Mouse (Mus musculus) G1E (cell line): ENCODE measurements around the gene Zwilch. TPM values are rescaled to one million over a fixed set of nuclear protein-coding genes. Genes with fewer than 3 reads are reported as not detected.
"Not testable (repeated sequence)": the region's sequence is repeated elsewhere in the genome, so short reads cannot be mapped to it uniquely, and the experiment has no call there.

Experiments used
- ATAC-seq: 2 replicates; pipeline ENCODE4 v1.8.0; 2016; ENCODE audit warnings: mild to moderate bottlenecking; ENCODE audit not compliant: insufficient number of reproducible peaks, poor library complexity, low FRiP score, severe bottlenecking; ENCODE audit errors: extremely low read depth
- DNase-seq: peaks from one replicate; pipeline ENCODE4 v3.0.0; 2012; ENCODE audit warnings: low spot score
- H3K27me3 ChIP-seq: 2 replicates; pipeline ENCODE4 v1.6.1; 2012; ENCODE audit warnings: mild to moderate bottlenecking, low read length, inconsistent platforms; ENCODE audit not compliant: insufficient read depth
- H3K36me3 ChIP-seq: replicated peaks from 2 replicates; pipeline ENCODE3; 2012; ENCODE audit warnings: mild to moderate bottlenecking, inconsistent platforms
- H3K4me1 ChIP-seq: 2 replicates; pipeline ENCODE4 v1.6.1; 2012; ENCODE audit warnings: low read depth, low read length, inconsistent platforms, mixed read lengths; ENCODE audit not compliant: insufficient read depth
- H3K4me3 ChIP-seq: 2 replicates; pipeline ENCODE4 v1.5.1; 2012; ENCODE audit warnings: low read depth, mild to moderate bottlenecking, inconsistent platforms, low read length, moderate library complexity, mixed read lengths
- H3K9me3 ChIP-seq: replicated peaks from 2 replicates; pipeline ENCODE4 v1.6.1; 2012; ENCODE audit warnings: inconsistent platforms
- CTCF ChIP-seq: IDR thresholded peaks from 2 replicates; pipeline ENCODE4 v1.5.1; 2012; ENCODE audit warnings: low read depth, low read length, inconsistent platforms, mixed read lengths
- GATA1 ChIP-seq: IDR thresholded peaks from 2 replicates; pipeline ENCODE4 v1.6.1; 2012; ENCODE audit warnings: borderline replicate concordance, low read length, inconsistent platforms, mixed read lengths
- GATA2 ChIP-seq: IDR thresholded peaks from 2 replicates; pipeline ENCODE4 v1.6.1; 2012; ENCODE audit warnings: low read depth, low read length, inconsistent platforms, borderline replicate concordance
- POLR2AphosphoS5 ChIP-seq: IDR thresholded peaks from 2 replicates; pipeline ENCODE4 v1.6.1; 2012; ENCODE audit warnings: low read depth, low read length, inconsistent platforms; ENCODE audit not compliant: insufficient replicate concordance
- TAL1 ChIP-seq: conservative IDR thresholded peaks from 2 replicates; pipeline ENCODE4 v1.6.1; 2012; ENCODE audit warnings: low read depth, low read length, inconsistent platforms, mixed read lengths
- polyA plus RNA-seq: library from polyadenylated mRNA; stranded (reverse); fragments of >175 nt; gene quantifications from 2 replicates; pipeline ENCODE4 v1.2.3, GENCODE M21; 2012
- total RNA-seq, 2 experiments: library from RNA; stranded (forward) in 1 of 2; stranded (reverse) in 1 of 2; fragments of 200-1000 nt in 1 of 2; fragments of >200 nt in 1 of 2; fragmentation: Nextera tagmentation in 1 of 2; gene quantifications; 2 replicates each; pipeline ENCODE4 v1.2.3; 2014 to 2017

Gene Zwilch
- total and polyA plus RNA-seq, 3 experiments: 14.2 to 189 (median 163) TPM

DNA sequence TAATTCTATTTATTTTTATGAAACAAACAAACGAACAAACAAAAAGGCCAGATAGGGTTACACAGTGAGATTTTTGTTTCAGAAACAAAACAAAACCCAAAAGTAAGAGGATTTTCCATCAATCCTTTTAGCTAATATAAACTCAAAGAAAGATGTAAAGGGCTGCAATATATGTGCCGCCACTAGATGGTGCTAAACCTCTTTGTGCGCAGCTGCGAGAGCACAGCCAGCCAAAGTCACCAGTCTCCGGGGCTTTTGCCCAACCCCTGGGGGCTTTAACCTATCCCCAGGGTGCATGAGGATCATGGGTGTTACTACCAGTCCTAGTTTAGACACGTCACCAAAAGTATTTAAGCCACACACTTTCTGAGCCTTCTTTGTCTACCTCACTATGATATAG is 34.0 kb downstream of the Zwilch start:
- not testable (repeated sequence) for H3K4me3 ChIP-seq, DNase-seq, H3K9me3 ChIP-seq, H3K4me1 ChIP-seq, H3K27me3 ChIP-seq, ATAC-seq
- H3K36me3 ChIP-seq: peaks cover 79% of the 10 kb centered on the region
- peak; percentile 48 for TF ChIP-seq CTCF

DNA sequence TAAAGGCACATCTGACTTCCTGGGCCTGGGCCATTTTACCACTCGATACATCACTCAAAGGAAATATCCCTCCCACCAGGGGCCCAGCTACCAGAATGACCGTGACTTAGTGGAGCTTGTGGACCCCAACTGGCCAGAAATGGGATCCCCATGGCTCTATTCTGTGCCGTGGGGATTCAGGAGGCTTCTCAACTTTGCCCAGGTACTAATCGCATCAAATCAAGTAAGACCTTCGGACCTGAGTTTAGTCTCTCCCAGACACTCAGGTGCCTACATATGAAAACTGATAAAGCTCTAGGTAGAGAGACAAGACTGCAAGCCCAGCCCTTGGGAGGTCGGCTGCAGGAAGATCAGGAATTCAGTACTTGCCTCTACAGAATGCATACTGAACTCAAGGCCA is 41.3 kb downstream of the Zwilch start:
- Histone ChIP-seq H3K27me3 (peaks cover 7% of the 10 kb centered on the region), H3K4me1 (no peaks in the 10 kb centered on the region), H3K36me3 (peaks cover 14% of the 10 kb centered on the region), H3K9me3 (no peaks in the 10 kb centered on the region; the same call in 1 of the 2 replicates), H3K4me3 (no peak overlapping the region)
- TF ChIP-seq POLR2AphosphoS5: no peak
- TF ChIP-seq GATA1: no peak
- no peak for TF ChIP-seq CTCF
- no peak for TF ChIP-seq GATA2
- no peak for TF ChIP-seq TAL1
- DNase-seq (no peak), ATAC-seq (no peak)

DNA sequence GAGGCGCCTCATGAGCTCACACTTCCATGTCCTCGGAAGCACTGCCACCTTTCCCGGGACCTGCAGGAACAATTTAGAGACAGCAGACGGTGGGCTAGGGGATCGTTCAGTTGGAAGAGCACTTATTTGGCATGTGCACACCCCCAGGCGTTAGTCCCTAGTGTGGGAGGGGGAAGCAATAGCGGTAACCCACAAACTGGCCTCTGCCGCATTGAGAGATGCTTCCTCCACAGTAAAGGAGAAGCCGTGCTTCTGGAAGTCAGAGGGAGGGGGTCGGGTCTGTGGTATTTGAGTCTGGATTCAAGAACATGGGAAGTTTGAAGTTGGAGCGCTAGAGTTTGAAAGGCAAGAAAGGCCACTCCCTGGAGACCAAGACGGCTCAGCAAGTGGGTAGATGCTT is 46.8 kb downstream of the Zwilch start:
- Histone ChIP-seq H3K27me3 (peaks cover 50% of the 10 kb centered on the region), H3K4me3 (no peak overlapping the region), H3K9me3 (no peaks in the 10 kb centered on the region; the same call in 1 of the 2 replicates), H3K36me3 (no peaks in the 10 kb centered on the region), H3K4me1 (0 out of 2 replicates have a peak, but pooled peaks cover under 1% of the 10 kb centered on the region)
- ATAC-seq: no peak
- TF ChIP-seq CTCF (no peak), GATA2 (no peak), TAL1 (no peak), POLR2AphosphoS5 (no peak), GATA1 (no peak)
- DNase-seq: no peak

DNA sequence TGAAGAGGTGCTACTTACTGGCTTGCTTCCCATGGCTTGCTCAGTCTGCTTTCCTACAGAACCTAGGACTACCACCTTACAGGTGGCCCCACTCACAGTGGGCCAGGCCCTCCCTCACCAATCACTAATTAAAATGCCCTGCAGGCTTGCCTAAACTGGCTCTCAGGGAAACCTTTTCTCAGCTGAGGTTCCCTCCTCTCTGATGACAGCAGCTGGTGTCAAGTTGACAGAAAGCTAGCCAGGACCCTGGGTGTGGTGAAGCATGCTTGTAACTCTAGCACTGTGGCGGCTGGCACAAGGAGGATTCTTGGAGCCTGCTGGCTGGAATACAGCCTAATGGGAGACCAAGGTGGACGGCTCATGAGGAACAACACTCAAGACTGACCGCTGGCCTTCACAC is 47.6 kb downstream of the Zwilch start:
- H3K4me1 ChIP-seq: peaks cover 5% of the 10 kb centered on the region
- H3K36me3 ChIP-seq: no peaks in the 10 kb centered on the region
- no peak for TF ChIP-seq TAL1
- no peak for TF ChIP-seq CTCF
- TF ChIP-seq GATA2: no peak
- no peak for TF ChIP-seq POLR2AphosphoS5
- TF ChIP-seq GATA1: no peak

DNA sequence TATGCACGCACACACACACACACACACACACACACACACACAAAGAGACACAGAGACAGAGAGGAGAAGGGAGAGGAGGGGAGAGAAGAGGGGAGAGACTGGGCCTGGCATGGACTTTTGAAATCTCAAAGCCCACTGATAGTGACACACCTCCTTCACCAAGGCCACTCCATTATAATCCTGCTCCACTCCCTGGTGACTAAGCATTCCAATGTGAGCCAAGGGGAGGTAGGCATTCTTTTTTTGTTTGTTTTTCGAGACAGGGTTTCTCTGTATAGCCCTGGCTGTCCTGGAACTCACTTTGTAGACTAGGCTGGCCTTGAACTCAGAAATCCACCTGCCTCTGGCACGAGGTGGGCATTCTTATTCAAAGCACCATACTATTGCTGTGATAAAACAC is 48.1 kb downstream of the Zwilch start:
- DNase-seq, H3K9me3 ChIP-seq, ATAC-seq, H3K36me3 ChIP-seq, H3K4me3 ChIP-seq, H3K4me1 ChIP-seq: not testable (repeated sequence)
- H3K27me3 ChIP-seq: peaks cover 48% of the 10 kb centered on the region

More for the DNA sequence above, 47.6 kb downstream of the Zwilch start:
- ATAC-seq (no peak), DNase-seq (no peak)
- Histone ChIP-seq H3K27me3 (peaks cover 50% of the 10 kb centered on the region), H3K9me3 (no peaks in the 10 kb centered on the region; the same call in 1 of the 2 replicates), H3K4me3 (no peak overlapping the region)

DNA sequence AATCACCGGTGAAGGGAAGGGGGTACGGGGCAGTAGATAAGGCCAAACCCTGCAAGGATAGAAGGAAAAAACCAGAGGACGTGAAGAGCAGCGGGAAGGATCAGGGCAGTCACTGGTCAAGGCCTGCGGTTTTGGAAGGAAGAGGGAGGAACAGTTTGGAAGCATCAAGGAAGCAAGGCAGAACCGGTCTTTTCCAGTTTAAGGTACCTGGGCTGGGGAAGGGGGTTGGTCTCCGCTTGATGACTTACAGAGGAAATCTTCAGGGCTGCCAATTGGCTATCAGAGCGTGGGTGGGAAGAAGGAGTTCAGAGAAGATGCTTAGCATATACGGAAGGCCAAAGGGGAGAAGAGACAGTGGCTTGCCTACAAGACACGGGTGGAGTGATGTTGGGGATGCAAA is 50.3 kb downstream of the Zwilch start:
- ATAC-seq: no peak
- TF ChIP-seq TAL1 (no peak), CTCF (no peak), GATA2 (no peak), GATA1 (no peak), POLR2AphosphoS5 (no peak)
- H3K4me3 ChIP-seq: no peak overlapping the region

DNA sequence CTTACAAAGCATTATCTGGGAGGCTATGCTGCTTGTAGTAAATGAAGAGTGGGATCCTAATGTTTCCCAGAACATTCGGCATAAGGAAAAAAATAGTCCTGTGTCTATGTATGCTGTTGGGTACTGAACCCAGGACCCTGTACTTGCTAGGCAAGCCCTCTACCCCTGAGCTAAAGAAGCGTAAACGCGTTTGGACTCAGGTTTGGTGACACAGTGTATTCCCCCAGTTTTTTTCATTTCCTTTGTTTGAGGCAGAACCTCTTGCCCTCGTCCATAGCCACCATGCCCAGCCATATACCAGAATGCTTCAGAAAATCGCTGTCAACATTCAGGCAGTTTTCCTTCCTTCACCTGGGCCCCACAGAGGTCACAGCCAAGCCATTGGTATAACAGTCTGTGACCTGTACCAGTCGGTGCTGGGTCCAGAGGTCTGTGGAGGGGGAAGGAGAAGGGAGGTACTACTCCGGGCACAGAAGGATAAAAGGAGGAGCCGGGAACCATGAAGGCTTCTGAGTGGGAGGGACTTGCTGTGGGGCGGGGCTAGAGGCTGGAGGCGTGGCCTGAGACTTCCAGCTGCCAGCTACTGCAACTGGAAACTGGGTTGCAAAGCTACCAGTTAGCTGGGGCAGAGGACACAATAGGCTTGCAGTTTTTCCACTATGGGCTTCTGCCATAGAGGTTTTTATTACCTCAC is 52.2 kb downstream of the Zwilch start:
- TF ChIP-seq GATA2: no peak
- TF ChIP-seq CTCF: no peak
- TF ChIP-seq GATA1: no peak
- no peak for TF ChIP-seq TAL1
- no peak for TF ChIP-seq POLR2AphosphoS5
- Histone ChIP-seq H3K9me3 (no peaks in the 10 kb centered on the region), H3K36me3 (no peaks in the 10 kb centered on the region), H3K4me1 (peaks cover 8% of the 10 kb centered on the region), H3K4me3 (no peak overlapping the region; the same call in 1 of the 2 replicates), H3K27me3 (peaks cover 63% of the 10 kb centered on the region)
- peak; percentile 14 for DNase-seq
- no peak for ATAC-seq

More for the DNA sequence above, 50.3 kb downstream of the Zwilch start:
- Histone ChIP-seq H3K9me3 (no peaks in the 10 kb centered on the region; the same call in 1 of the 2 replicates), H3K36me3 (no peaks in the 10 kb centered on the region), H3K27me3 (peaks cover 55% of the 10 kb centered on the region), H3K4me1 (peaks cover 8% of the 10 kb centered on the region)
- DNase-seq: no peak
